Mouse (Mus musculus): ENCODE data around the gene Zfp770. TPM values are rescaled to one million over a fixed set of nuclear protein-coding genes. Genes with fewer than 3 reads are reported as not detected.
"Not testable (repeated sequence)": the region's sequence is repeated elsewhere in the genome, so short reads cannot be mapped to it uniquely, and the experiment has no call there.

The Zfp770 gene
- 2.5 and 2.6 TPM in 2 replicates for polyA plus RNA-seq (2016; fragmentation: Nextera tagmentation; extraction: Ambion mirVana)

DNA sequence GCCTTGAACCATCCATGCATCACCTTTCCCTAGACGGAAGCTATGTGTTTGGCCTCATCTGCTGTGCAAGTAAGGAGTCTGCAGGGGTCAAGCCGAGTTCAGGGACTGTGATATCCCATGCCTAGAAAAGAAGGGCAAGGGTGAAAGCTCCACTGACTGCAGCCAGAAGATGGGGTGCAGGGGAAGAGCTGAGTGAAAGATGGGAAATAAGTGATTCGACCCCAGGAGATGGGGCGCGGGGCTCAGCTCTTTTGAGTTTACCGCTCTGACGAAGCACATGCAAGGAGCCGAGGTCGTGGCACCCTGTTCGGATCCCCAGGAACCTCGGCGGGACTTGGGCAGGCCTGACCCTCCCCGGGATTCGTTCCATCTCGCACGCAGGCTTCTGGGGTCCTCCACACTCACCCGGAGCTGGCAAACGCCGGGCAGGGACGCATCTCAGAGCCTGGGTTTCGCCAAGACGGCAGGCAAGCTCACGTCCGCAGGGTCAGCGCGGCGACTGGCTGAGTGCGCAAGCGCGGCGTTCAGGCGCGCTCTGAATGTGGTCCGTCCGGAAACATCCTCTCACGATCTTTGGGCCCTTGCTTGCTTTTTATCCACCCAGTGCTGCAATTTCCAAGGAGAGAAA lies at the start of gene Zfp770:
Zfp770 (minus strand) TSS at position 538 of the 628 bp plus-strand sequence.
- Histone ChIP-seq H3K4me1 (peaks cover 17% of the 10 kb centered on the region), H3K9me3 (replicated peaks) (no peaks in the 10 kb centered on the region), H3K27ac (replicated peaks) (peak within 1 kb of the TSS; percentile 95), H3K4me3 (peak within 1 kb of the TSS; percentile 85), H3K27me3 (ENCODE audit: low read depth, poor library complexity, severe bottlenecking) (no peaks in the 10 kb centered on the region), H3K36me3 (peaks cover 14% of the 10 kb centered on the region)
- under 1% methylated on average over 36 of the region's 36 CpGs for WGBS
- peak; percentile 85 for DNase-seq (ENCODE audit: low spot score)

DNA sequence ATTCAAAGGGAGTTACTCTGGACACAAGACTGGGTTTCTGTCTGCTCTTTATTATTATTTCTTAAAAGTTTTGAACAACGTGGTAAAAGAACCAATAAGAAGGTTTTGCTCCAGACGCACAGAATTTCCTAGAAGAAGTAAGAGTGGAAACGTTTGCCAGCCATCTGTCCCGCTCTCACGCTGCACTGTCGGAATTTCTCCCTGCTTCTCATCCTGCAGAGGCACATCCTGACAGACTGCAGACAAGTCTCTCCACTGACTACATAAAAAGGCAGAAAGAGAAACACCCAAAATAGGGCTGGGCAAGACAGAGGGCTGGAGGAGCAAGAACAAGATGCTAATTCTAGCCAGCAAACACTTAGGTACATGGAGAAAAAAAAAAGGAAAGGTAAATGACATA lies 48.2 kb upstream of the Zfp770 start:
- no peak for DNase-seq (ENCODE audit: low spot score)
- no peaks in the 10 kb centered on the region for H3K9me3 ChIP-seq (replicated peaks)
- H3K36me3 ChIP-seq, result no peaks in the 10 kb centered on the region
- H3K27ac ChIP-seq (replicated peaks), result no peak overlapping the region
- no peaks in the 10 kb centered on the region for H3K27me3 ChIP-seq (ENCODE audit: low read depth, poor library complexity, severe bottlenecking)
- 81% methylated on average over 6 of the region's 6 CpGs for WGBS
- H3K4me1 ChIP-seq, result no peaks in the 10 kb centered on the region
- H3K4me3 ChIP-seq, result no peak overlapping the region

DNA sequence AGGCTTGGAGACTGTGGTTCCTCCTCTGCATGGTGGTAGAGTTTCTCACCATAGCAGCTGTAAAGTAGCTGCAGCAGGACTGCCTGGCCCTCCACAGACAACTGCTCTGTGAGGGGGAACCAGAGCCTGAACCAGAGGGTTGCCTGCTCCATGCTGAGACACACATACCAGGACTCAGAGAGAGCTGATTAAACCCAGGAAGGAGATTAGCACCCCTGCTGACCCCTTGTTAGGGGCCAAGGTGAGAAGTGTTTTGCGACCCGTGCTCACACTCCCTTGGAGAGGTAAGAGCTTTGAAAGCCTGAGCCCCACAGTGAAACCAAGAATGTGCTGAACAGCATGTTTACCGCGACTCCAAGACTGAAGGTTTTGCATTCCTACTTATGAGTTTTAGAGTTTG lies 36.4 kb upstream of the Zfp770 start:
- H3K36me3 ChIP-seq, result no peaks in the 10 kb centered on the region

DNA sequence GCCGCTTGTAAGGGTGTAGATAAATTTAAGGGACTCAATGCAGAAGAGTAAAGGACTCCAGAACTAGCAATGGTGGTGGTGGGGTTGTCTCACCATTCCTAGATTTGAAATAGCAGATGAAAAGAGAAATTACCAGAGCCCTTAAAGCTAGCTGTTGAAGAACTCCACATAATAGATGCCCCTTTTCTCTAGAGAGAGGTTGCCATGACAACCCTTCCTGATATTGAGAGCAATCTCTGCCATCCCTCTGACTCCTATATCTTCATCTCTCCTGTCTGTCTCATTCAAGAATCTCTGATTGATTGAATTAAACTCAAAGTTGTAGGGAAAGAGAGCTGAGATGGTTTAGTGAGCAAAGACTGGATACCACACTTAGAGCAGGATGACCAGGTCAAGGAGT lies 35.3 kb upstream of the Zfp770 start:
- Histone ChIP-seq H3K27ac (replicated peaks) (no peak overlapping the region), H3K27me3 (ENCODE audit: low read depth, poor library complexity, severe bottlenecking) (no peaks in the 10 kb centered on the region), H3K9me3 (replicated peaks) (no peaks in the 10 kb centered on the region), H3K4me3 (no peak overlapping the region), H3K36me3 (no peaks in the 10 kb centered on the region), H3K4me1 (0 out of 2 replicates have a peak, but pooled peaks cover 4% of the 10 kb centered on the region)
- 83% methylated on average over 1 of the region's 1 CpGs for WGBS
- DNase-seq (ENCODE audit: low spot score), result no peak

More for the DNA sequence above, 36.4 kb upstream of the Zfp770 start:
- Histone ChIP-seq H3K4me3 (no peak overlapping the region), H3K4me1 (0 out of 2 replicates have a peak, but pooled peaks cover 4% of the 10 kb centered on the region), H3K9me3 (replicated peaks) (no peaks in the 10 kb centered on the region), H3K27ac (replicated peaks) (no peak overlapping the region), H3K27me3 (ENCODE audit: low read depth, poor library complexity, severe bottlenecking) (no peaks in the 10 kb centered on the region)
- 7% methylated on average over 4 of the region's 4 CpGs for WGBS
- DNase-seq (ENCODE audit: low spot score), result no peak

DNA sequence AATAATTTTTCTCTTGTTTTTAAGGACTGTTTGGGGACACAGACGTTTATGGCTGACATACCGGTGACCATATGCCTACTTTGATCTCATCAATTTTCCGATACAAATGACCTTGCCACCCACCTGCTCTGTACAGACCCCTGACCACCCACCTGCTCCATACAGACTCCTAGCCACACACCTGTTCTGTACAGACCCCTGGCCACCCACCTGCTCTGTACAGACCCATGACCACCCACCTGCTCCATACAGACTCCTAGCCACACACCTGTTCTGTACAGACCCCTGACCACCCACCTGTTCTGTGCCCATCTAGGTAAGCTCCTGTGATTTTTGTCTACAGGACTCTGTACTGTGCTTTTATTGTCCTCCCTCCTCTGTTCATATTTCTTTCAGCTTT lies 34.3 kb upstream of the Zfp770 start:
- 93% methylated on average over 3 of the region's 3 CpGs for WGBS

DNA sequence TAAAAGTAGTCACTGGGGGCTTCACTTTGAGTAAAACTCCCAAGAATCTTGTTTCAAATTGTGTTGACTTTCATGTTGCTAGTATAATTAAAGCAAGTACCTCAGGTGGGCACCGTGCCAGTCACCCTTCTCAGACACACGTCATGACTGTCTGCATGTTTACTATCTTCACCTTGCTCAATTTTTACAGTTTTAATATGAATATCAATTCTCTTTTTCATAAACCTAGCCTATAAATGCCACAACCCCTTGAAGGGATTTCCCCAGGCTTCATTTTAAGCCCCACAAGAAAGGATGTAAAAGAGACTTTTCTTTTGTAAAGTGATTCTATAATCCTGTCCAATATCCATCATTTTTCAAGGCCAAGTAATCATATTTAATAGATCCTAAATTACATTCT lies 30.0 kb upstream of the Zfp770 start:
- no peak for DNase-seq (ENCODE audit: low spot score)
- H3K27me3 ChIP-seq (ENCODE audit: low read depth, poor library complexity, severe bottlenecking), result no peaks in the 10 kb centered on the region
- H3K27ac ChIP-seq (replicated peaks), result no peak overlapping the region
- no peak overlapping the region for H3K4me3 ChIP-seq
- no peaks in the 10 kb centered on the region for H3K4me1 ChIP-seq
- H3K9me3 ChIP-seq (replicated peaks), result no peaks in the 10 kb centered on the region
- H3K36me3 ChIP-seq, result no peaks in the 10 kb centered on the region
- 89% methylated on average over 2 of the region's 2 CpGs for WGBS

More for the DNA sequence above, 34.3 kb upstream of the Zfp770 start:
- DNase-seq (ENCODE audit: low spot score), result no peak
- Histone ChIP-seq H3K4me3 (no peak overlapping the region), H3K27me3 (ENCODE audit: low read depth, poor library complexity, severe bottlenecking) (no peaks in the 10 kb centered on the region), H3K36me3 (no peaks in the 10 kb centered on the region), H3K27ac (replicated peaks) (no peak overlapping the region), H3K4me1 (0 out of 2 replicates have a peak, but pooled peaks cover 4% of the 10 kb centered on the region), H3K9me3 (replicated peaks) (no peaks in the 10 kb centered on the region)

DNA sequence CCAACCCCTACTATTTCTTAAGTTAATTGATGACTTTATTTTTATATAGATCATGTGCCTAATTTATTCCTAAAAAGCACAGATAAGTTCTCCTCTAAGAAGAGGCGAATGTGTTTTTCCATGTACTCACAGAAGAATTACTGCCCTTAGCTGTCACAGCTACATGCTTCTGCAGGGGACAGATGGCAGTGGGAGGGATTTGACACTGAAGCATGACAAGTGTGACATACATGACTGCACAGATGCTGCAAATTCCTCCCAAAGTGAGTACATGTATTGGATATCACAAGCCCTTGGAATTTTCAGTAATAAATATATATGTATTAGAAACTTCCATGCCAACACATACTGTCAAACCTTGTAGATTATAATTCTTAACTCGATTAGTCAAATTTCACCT lies 27.4 kb upstream of the Zfp770 start:
- Histone ChIP-seq H3K27me3 (ENCODE audit: low read depth, poor library complexity, severe bottlenecking) (0 out of 2 replicates have a peak, but pooled peaks cover 3% of the 10 kb centered on the region), H3K4me1 (no peaks in the 10 kb centered on the region), H3K27ac (replicated peaks) (no peak overlapping the region), H3K4me3 (no peak overlapping the region), H3K36me3 (no peaks in the 10 kb centered on the region), H3K9me3 (replicated peaks) (no peaks in the 10 kb centered on the region)
- 92% methylated on average over 2 of the region's 2 CpGs for WGBS
- no peak for DNase-seq (ENCODE audit: low spot score)

DNA sequence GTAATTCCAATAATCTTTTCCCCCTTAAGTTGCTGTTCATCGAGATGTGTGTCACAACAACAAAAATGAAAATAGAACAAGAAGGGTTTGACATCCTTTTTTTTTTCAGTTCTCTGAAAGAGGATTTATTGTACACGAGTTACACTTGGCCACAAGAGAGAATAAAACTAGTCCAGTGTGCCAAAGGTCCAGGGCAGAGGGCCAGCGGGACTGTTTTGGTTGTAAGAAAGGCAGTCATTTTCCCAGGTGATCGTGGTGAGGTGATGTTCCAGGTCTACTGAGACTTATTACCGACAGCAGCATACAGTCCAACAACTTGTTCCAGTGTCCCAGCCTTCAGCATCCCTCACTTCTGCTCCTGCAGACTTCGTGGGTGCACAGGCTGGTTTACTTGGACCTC lies 3.8 kb upstream of the Zfp770 start:
- WGBS, result 72% methylated on average over 6 of the region's 6 CpGs
- peaks cover 11% of the 10 kb centered on the region for H3K4me1 ChIP-seq
- H3K9me3 ChIP-seq (replicated peaks), result no peaks in the 10 kb centered on the region
- no peak overlapping the region for H3K27ac ChIP-seq (replicated peaks)
- no peaks in the 10 kb centered on the region for H3K27me3 ChIP-seq (ENCODE audit: low read depth, poor library complexity, severe bottlenecking)
- H3K4me3 ChIP-seq, result no peak overlapping the region
- H3K36me3 ChIP-seq, result no peaks in the 10 kb centered on the region
- no peak for DNase-seq (ENCODE audit: low spot score)

DNA sequence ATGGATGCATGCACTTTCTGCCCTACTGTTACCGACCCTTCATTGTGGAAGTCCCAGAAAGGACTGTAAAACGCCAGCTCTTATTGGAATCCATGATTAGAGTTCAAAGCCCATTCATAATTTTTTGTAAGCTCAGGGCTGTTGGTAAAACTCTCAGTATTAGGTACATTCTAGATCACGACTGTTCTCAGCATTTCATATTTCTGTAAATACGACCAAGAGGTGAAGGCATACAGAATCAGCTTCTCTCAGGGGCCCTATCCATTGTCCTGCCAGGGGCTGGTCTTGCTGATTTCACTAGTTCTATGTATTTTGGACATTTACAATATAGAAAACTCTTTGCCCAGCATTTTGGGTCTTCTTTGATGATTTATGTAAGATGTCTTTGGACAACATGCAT lies 305 bp upstream of the Zfp770 start:
- Histone ChIP-seq H3K4me1 (peaks cover 17% of the 10 kb centered on the region), H3K4me3 (peak overlapping the region; percentile 85), H3K27me3 (ENCODE audit: low read depth, poor library complexity, severe bottlenecking) (no peaks in the 10 kb centered on the region), H3K36me3 (peaks cover 9% of the 10 kb centered on the region), H3K27ac (replicated peaks) (peak overlapping the region; percentile 95), H3K9me3 (replicated peaks) (no peaks in the 10 kb centered on the region)
- WGBS, result 38% methylated on average over 4 of the region's 4 CpGs
- DNase-seq (ENCODE audit: low spot score), result no peak

DNA sequence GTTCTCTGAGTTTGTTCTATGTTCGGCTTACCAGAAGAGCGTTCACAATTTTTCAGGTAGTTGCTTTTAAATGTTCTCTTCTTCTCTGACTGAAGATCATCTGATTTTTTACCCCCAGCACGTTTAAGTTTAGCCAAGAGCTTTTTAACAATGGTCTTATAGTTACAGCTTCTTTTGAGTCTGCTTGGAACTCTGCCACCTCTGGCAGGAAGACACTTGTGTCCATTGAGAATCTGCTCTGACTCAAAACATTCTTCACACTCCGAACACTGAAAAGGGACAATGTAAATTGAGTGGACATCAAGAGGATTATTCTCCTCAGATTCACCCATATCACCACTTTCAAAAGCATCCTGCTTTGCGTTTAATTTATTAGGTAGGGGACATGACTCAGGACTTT lies 4.8 kb downstream of the Zfp770 start:
- WGBS, result 91% methylated on average over 5 of the region's 5 CpGs
- H3K27ac ChIP-seq (replicated peaks), result no peak overlapping the region
- no peak overlapping the region for H3K4me3 ChIP-seq
- peaks cover 14% of the 10 kb centered on the region for H3K4me1 ChIP-seq
- H3K9me3 ChIP-seq (replicated peaks), result no peaks in the 10 kb centered on the region
- DNase-seq (ENCODE audit: low spot score), result no peak
- no peaks in the 10 kb centered on the region for H3K27me3 ChIP-seq (ENCODE audit: low read depth, poor library complexity, severe bottlenecking)
- peaks cover 41% of the 10 kb centered on the region for H3K36me3 ChIP-seq

DNA sequence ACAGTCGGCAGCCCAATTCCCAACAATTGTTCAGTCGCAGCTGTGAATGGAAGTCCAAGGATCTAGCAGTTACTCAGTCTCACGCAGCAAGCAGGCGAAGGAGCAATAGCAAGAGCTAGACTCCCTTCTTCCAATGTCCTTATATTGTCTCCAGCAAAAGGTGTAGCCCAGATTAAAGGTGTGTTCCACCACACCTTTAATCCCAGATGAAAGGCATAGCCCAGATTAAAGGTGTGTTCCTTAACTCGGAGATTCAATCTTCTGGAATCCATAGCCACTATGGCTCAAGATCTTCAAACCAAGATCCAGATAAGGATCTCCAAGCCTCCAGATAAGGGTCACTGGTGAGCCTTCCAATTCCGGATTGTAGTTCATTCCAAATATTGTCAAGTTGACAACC lies 14.3 kb downstream of the Zfp770 start, which contains the start of gene Aqr:
Aqr (minus strand) TSS at position 101 of the 400 bp plus-strand sequence.
- DNase-seq (ENCODE audit: low spot score); H3K4me1 ChIP-seq; H3K27ac ChIP-seq (replicated peaks): not testable (repeated sequence)

DNA sequence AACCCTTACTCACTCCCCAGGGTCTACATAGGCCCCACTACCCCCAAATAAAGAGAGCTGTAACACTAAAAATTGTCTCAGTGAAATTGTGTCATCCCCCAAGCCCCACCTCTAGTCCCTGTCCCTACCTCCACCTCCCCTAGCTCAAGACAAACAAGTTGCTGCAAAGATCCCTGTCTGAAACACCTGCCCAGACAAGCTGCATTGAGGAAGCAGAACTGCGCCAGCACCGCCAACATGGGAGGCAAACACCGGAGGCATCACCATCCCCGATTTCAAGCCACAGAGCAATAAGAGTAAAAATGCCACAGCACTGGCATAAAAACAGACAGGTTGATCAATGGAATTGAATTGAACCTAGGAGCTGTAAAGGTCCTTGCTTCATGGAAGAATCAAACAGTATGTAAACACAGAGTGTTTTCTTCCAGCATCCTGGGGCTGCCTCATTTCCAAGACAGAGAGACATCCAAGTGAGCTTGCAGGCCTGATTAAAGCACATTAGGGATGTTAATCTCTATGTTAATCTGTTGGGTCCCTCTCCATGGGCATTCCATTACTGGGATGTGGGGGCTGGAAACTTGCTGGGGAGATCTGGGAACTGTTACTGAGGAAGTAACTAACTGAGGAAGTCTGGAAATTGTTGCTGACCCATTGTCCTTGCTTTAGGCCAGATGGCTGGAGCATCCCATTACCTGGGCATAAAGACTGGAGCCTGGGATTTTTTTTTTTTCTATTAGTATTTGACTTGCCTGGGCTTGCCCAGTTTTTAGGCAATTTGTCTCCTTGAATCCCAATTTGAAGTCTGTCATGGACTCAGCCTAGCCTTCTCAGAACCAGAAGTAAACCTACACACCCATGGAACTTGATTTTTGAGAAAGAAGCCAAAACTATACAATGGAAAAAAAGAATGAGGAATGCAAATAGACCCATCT lies 23.2 kb downstream of the Zfp770 start:
- Histone ChIP-seq H3K9me3 (replicated peaks) (no peaks in the 10 kb centered on the region), H3K27me3 (ENCODE audit: low read depth, poor library complexity, severe bottlenecking) (no peaks in the 10 kb centered on the region), H3K27ac (replicated peaks) (no peak overlapping the region), H3K4me3 (no peak overlapping the region), H3K36me3 (no peaks in the 10 kb centered on the region), H3K4me1 (peaks cover 12% of the 10 kb centered on the region)
- DNase-seq (ENCODE audit: low spot score), result no peak
- WGBS, result 32% methylated on average over 4 of the region's 4 CpGs

More for the DNA sequence above, 14.3 kb downstream of the Zfp770 start, which contains the start of gene Aqr:
- not testable (repeated sequence) for H3K9me3 ChIP-seq (replicated peaks); H3K4me3 ChIP-seq; H3K36me3 ChIP-seq; H3K27me3 ChIP-seq (ENCODE audit: low read depth, poor library complexity, severe bottlenecking)
- 88% methylated on average over 1 of the region's 6 CpGs for WGBS
